Comparison of ENCODE assay signal across 21 mouse cellular contexts in genomic region chr2:60299323-60299722, GRCm38 (mm10). TPM values are rescaled to one million over a fixed set of nuclear protein-coding genes. Genes with fewer than 3 reads are reported as not detected.
DNase-seq lines count a peak whose midpoint lies in the region; TF ChIP-seq lines count a peak whose summit lies in the region.
"Had no signal": no experiment of that assay in that cellular context is flagged by ENCODE, and none has a peak within 500 bp of the region (broad histone marks: within the 10 kb centered on the region; RNA-seq: fewer than 3 reads in every experiment).

No protein-coding gene starts in this region.

- no peaks in the 10 kb centered on the region for H3K9me3 ChIP-seq in CH12.LX (replicated peaks; ENCODE audit: low read length)
- H3K9me3 ChIP-seq: embryonic facial prominence, embryonic 10.5 days; embryonic facial prominence, embryonic 12.5 days; forebrain, embryonic 13.5 days had no signal

- H3K4me3 ChIP-seq in CH12.LX (replicated peaks in 1 of 3; ENCODE audit: low read depth in 2 of 3, low read length in 2 of 3, poor library complexity in 1 of 3): no peak overlapping the region
- H3K4me3 ChIP-seq: embryonic facial prominence, embryonic 10.5 days; embryonic facial prominence, embryonic 12.5 days; forebrain, embryonic 13.5 days; forebrain, embryonic 15.5 days had no signal

- TF ChIP-seq RAD21 in CH12.LX (IDR thresholded peaks at IDR 0.05; ENCODE audit: low read depth, low read length): no peak

- H3K4me2 ChIP-seq in CH12.LX (ENCODE audit: insufficient read depth, low read depth, poor library complexity, severe bottlenecking): no peak overlapping the region
- H3K4me2 ChIP-seq: embryonic facial prominence, embryonic 12.5 days; forebrain, embryonic 13.5 days; forebrain, embryonic 15.5 days had no signal

- TF ChIP-seq EP300 in CH12.LX (IDR thresholded peaks at IDR 0.05; ENCODE audit: low read length): 0 out of 2 replicates have a peak, but pooled peaks have one; percentile 11

- intact Hi-C loops in left cerebral cortex, postnatal 4 days (cut with DNase I): no loop called here

- DNase-seq in 416B (ENCODE audit: low read depth) (peak; percentile 31), A20 (ENCODE audit: low read depth, low spot score) (peak; percentile 59), CH12.LX (ENCODE audit: extremely low read depth) (peak; percentile 17), MN1 (ENCODE audit: low spot score) (no peak)
- peak; percentile 5 for DNase-seq in induced T-regulatory cell, adult 2 months (ENCODE audit: low read depth)
- no peak for DNase-seq in left cerebral cortex, postnatal 4 days
- no peak for DNase-seq in frontal cortex, postnatal 25 days (ENCODE audit: low spot score in 2 of 2)
- no peak for DNase-seq in adrenal gland, postnatal 36 days
- DNase-seq: adrenal gland, adult 2 months; adrenal gland, postnatal 10 days; adrenal gland, postnatal 25 days; cerebellum, adult 11-12 months; cerebellum, adult 2 months; cerebellum, adult 9-10 months; cerebellum, postnatal 10 days; cerebellum, postnatal 25 days; forebrain, postnatal 0 days had no signal

- no peak overlapping the region for H3K9ac ChIP-seq in CH12.LX (ENCODE audit: insufficient read depth, low read depth)
- H3K9ac ChIP-seq: embryonic facial prominence, embryonic 12.5 days; forebrain, embryonic 13.5 days; forebrain, embryonic 15.5 days; forebrain, postnatal 0 days had no signal

- H3K79me2 ChIP-seq in CH12.LX (replicated peaks; ENCODE audit: control insufficient read depth, extremely low read depth, insufficient read depth, poor library complexity, severe bottlenecking): no peaks in the 10 kb centered on the region

- dilution Hi-C loops in CH12.LX (cut with MboI; ENCODE audit: extremely low pct_ligation_motif_present, extremely low pct_unique_long_range_greater_than_20kb, low sequenced_read_pairs): no loop called here

- no peak overlapping the region for H3K27ac ChIP-seq in CH12.LX (ENCODE audit: insufficient read depth, low read depth)
- H3K27ac ChIP-seq: embryonic facial prominence, embryonic 10.5 days; embryonic facial prominence, embryonic 12.5 days; forebrain, embryonic 13.5 days; forebrain, embryonic 15.5 days had no signal

- peaks cover 30 to 41% of the 10 kb centered on the region in 2 experiments for H3K36me3 ChIP-seq in CH12.LX (replicated peaks in 1 of 2; ENCODE audit: control insufficient read depth in 1 of 2, insufficient read depth in 1 of 2, low read length in 1 of 2)
- H3K36me3 ChIP-seq: embryonic facial prominence, embryonic 12.5 days; forebrain, embryonic 15.5 days had no signal

- no peaks in the 10 kb centered on the region for H3K27me3 ChIP-seq in CH12.LX (replicated peaks)
- H3K27me3 ChIP-seq: embryonic facial prominence, embryonic 12.5 days; forebrain, embryonic 13.5 days; forebrain, embryonic 15.5 days had no signal

- in situ Hi-C loops in CH12.LX (cut with MboI; ENCODE audit: low pct_ligation_motif_present, low pct_unique_long_range_greater_than_20kb, low sequenced_read_pairs): no loop called here

- H3K4me1 ChIP-seq in CH12.LX (ENCODE audit: control insufficient read depth in 1 of 2, insufficient read depth in 2 of 2): peaks cover 0 to 4% of the 10 kb centered on the region in 2 experiments; a peak in 1 of 4 replicates
- H3K4me1 ChIP-seq: embryonic facial prominence, embryonic 10.5 days; embryonic facial prominence, embryonic 12.5 days; forebrain, embryonic 13.5 days; forebrain, embryonic 15.5 days had no signal

- no peak for TF ChIP-seq CTCF in CH12.LX (conservative IDR thresholded peaks at IDR 0.05 in 1 of 2, IDR thresholded peaks at IDR 0.05 in 1 of 2; ENCODE audit: low read depth in 2 of 2, low read length in 2 of 2)

- no peak for TF ChIP-seq POLR2A in CH12.LX (IDR thresholded peaks at IDR 0.05; ENCODE audit: low read depth, low read length)

TF ChIP-seq in CH12.LX, 34 proteins besides CTCF, POLR2A, EP300 and RAD21:
- TF ChIP-seq ZC3H11A (IDR thresholded peaks at IDR 0.05; ENCODE audit: low read depth, low read length): no peak
- TF ChIP-seq KAT2A (IDR thresholded peaks at IDR 0.05; ENCODE audit: insufficient replicate concordance, low read length): no peak
- no peak for TF ChIP-seq TBP (conservative IDR thresholded peaks at IDR 0.05; ENCODE audit: low read depth, low read length)
- no peak for TF ChIP-seq UBTF (IDR thresholded peaks at IDR 0.05; ENCODE audit: low read depth, low read length)
- no peak for TF ChIP-seq HCFC1 (IDR thresholded peaks at IDR 0.05; ENCODE audit: low read depth, low read length)
- no peak for TF ChIP-seq MEF2A (IDR thresholded peaks at IDR 0.05; ENCODE audit: borderline replicate concordance, low read depth, low read length)
- TF ChIP-seq ELF1 (IDR thresholded peaks at IDR 0.05; ENCODE audit: low read depth, low read length): no peak
- no peak for TF ChIP-seq MYC (IDR thresholded peaks at IDR 0.05; ENCODE audit: low read depth, low read length)
- no peak for TF ChIP-seq SMC3 (IDR thresholded peaks at IDR 0.05; ENCODE audit: low read depth, low read length)
- no peak for TF ChIP-seq ZNF384 (IDR thresholded peaks at IDR 0.05; ENCODE audit: low read depth, low read length)
- no peak for TF ChIP-seq MAZ (IDR thresholded peaks at IDR 0.05; ENCODE audit: low read depth, low read length)
- no peak for TF ChIP-seq SIN3A (IDR thresholded peaks at IDR 0.05; ENCODE audit: low read length)
- TF ChIP-seq CHD1 (IDR thresholded peaks at IDR 0.05; ENCODE audit: low read depth, low read length): no peak
- TF ChIP-seq BHLHE40 (IDR thresholded peaks at IDR 0.05; ENCODE audit: low read depth, low read length): no peak
- no peak for TF ChIP-seq ZMIZ1 (IDR thresholded peaks at IDR 0.05; ENCODE audit: low read depth, low read length)
- no peak for TF ChIP-seq JUND (conservative IDR thresholded peaks at IDR 0.05; ENCODE audit: low read depth, low read length)
TF ChIP-seq in CH12.LX: peak in this region for 0.

RNA-seq across cellular contexts. Expression of gene Cd302, which starts 15.0 kb away (rescaled TPM):
- total RNA-seq in CH12.LX (2012; rRNA removed) (not detected in 2 replicates), CH12.LX (2014; rRNA removed) (not detected in 2 replicates)
- not detected in 2 replicates for polyA plus RNA-seq in CH12.LX (2012; ENCODE audit: insufficient read length, low read depth)
- total RNA-seq in left cerebral cortex, postnatal 4 days (2021): 1 to 10 TPM; 5.2 to 7.6 TPM
- 10 to 100 TPM; 36.3 to 36.9 TPM for total RNA-seq in adrenal gland, postnatal 36 days (2021)

Comparison
In these comparisons a context has a peak if more than half of its experiments do, and no peak if none do; other contexts are left out.
1. DNase-seq: peak in 416B (single experiment), A20 (single experiment), CH12.LX (single experiment) and induced T-regulatory cell, adult 2 months (single experiment); none in left cerebral cortex, postnatal 4 days (single experiment), frontal cortex, postnatal 25 days (0 of 2), adrenal gland, postnatal 36 days (0 of 2) and MN1 (single experiment).
2. RNA of gene Cd302, which starts 15.0 kb away (total RNA-seq): 36.3 to 36.9 TPM in adrenal gland, postnatal 36 days and 5.2 to 7.6 TPM in left cerebral cortex, postnatal 4 days; not detected in CH12.LX; every median in the first group is over 4 times any median in the second.